12 mouse cellular contexts compared by ENCODE assay signal in the genomic region with DNA sequence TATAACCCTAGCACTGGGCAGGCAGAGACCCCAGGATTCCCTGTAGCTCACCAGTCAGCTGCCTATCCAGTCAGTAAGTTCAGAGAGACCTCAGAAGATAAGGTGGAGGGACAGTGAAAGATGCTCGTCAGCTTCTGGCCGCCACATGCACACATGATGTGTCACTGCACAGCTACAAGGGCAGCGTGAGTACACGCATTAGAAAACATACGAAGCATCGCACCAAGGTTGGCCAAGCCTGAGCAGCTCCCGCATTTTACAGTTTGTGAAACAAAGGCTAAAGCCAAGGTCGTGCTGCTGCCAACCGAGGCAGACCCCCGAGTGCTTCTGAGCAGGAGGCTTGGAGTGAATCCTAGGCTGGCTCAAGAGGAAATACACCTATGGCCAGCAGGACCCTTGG. TPM values are rescaled to one million over a fixed set of nuclear protein-coding genes. Genes with fewer than 3 reads are reported as not detected.
"Had no signal": no experiment of that assay in that cellular context is flagged by ENCODE, and none has a peak within 500 bp of the region (broad histone marks: within the 10 kb centered on the region; RNA-seq: fewer than 3 reads in every experiment).

No protein-coding gene starts in this region.

- DNase-seq: gastrocnemius, postnatal 14 days; heart, postnatal 4 days; kidney, adult 18-20 months; kidney, adult 8-10 months; kidney, postnatal 14 days; kidney, postnatal 36 days; liver; liver, embryonic 13.5 days; liver, postnatal 0 days had no signal

RNA-seq across cellular contexts. Expression of gene Necab2, which starts 32.9 kb away (rescaled TPM):
- total RNA-seq: granulocyte monocyte progenitor cell, adult 5-6 weeks; heart, adult 8-10 months; heart, postnatal 25 days had no signal
